Mouse (Mus musculus): Measurements from ENCODE around the gene Coro7. TPM values are rescaled to one million over a fixed set of nuclear protein-coding genes. Genes with fewer than 3 reads are reported as not detected.

Gene Coro7
- polyA plus RNA-seq, 1 experiment from 2014 or later, result 10.3 TPM

GRCm38 (mm10) chr16:4605514-4606131, 74.0 kb downstream of the Coro7 start:
- H3K4me2 ChIP-seq (ENCODE audit: low read depth, low read length), result no peak overlapping the region

DNA sequence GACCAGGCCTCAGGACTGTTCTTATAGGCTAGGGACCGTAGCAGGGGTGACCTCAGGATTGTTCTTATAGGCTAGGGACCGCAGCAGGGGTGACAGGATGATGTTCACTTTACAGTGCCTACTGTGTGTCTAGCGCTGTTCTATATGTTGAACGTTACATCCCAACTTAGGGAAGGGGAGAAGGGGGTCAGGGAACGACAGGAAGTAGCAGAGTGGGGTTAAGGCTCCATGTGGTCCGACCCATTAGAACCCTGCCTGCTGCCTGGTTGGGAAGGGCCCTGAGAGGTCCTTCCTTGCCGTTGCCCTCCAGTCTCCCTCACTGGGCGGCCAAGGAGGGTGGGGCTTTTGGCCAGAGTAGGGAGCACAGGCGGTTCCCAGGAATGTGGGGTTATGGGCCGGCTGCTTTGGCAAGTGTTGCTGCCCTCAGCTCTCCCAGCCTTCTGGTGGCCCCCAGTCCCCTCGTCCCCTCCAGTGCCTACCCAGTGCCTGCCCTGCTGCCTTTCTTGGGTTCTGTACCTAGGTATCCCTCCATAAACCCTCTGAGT, 75.2 kb downstream of the Coro7 start:
- H3K9me3 ChIP-seq (ENCODE audit: low read length), result no peaks in the 10 kb centered on the region
- no peak for TF ChIP-seq EP300 (IDR thresholded peaks at IDR 0.05; ENCODE audit: low read depth)
- WGBS (ENCODE audit: insufficient replicate concordance), result 78% methylated on average over 11 of the region's 11 CpGs
- ATAC-seq (no peak), DNase-seq (no peak)
- H3K36me3 ChIP-seq (replicated peaks; ENCODE audit: insufficient read depth, low read length), result no peaks in the 10 kb centered on the region
- no peak overlapping the region for H3K27ac ChIP-seq (ENCODE audit: low read depth)
- H3K4me2 ChIP-seq (ENCODE audit: low read depth, low read length), result no peak overlapping the region
- H3K9ac ChIP-seq (replicated peaks), result no peak overlapping the region
- H3K27me3 ChIP-seq (ENCODE audit: insufficient read depth, low read length), result no peaks in the 10 kb centered on the region
- H3K4me3 ChIP-seq (ENCODE audit: low read depth, low read length), result no peak overlapping the region
- peaks cover 36% of the 10 kb centered on the region for H3K4me1 ChIP-seq (ENCODE audit: insufficient read depth)

More at GRCm38 (mm10) chr16:4605514-4606131, 74.0 kb downstream of the Coro7 start:
- peaks cover 36% of the 10 kb centered on the region for H3K4me1 ChIP-seq (ENCODE audit: insufficient read depth)
- no peaks in the 10 kb centered on the region for H3K27me3 ChIP-seq (ENCODE audit: insufficient read depth, low read length)
- H3K27ac ChIP-seq (ENCODE audit: low read depth), result no peak overlapping the region
- H3K4me3 ChIP-seq (ENCODE audit: low read depth, low read length), result no peak overlapping the region
- H3K9ac ChIP-seq (replicated peaks), result no peak overlapping the region
- 57% methylated on average over 12 of the region's 13 CpGs for WGBS (ENCODE audit: insufficient replicate concordance)
- H3K9me3 ChIP-seq (ENCODE audit: low read length), result no peaks in the 10 kb centered on the region
- DNase-seq, result no peak
- no peak for ATAC-seq
- TF ChIP-seq CTCF (IDR thresholded peaks at IDR 0.05; ENCODE audit: low read depth) (no peak), EP300 (IDR thresholded peaks at IDR 0.05; ENCODE audit: low read depth) (no peak)
- H3K36me3 ChIP-seq (replicated peaks; ENCODE audit: insufficient read depth, low read length), result no peaks in the 10 kb centered on the region

GRCm38 (mm10) chr16:4603453-4603837, 76.1 kb downstream of the Coro7 start:
- H3K4me2 ChIP-seq (ENCODE audit: low read depth, low read length), result no peak overlapping the region
- H3K9ac ChIP-seq (replicated peaks), result no peak overlapping the region
- no peaks in the 10 kb centered on the region for H3K9me3 ChIP-seq (ENCODE audit: low read length)
- H3K27me3 ChIP-seq (ENCODE audit: insufficient read depth, low read length), result no peaks in the 10 kb centered on the region
- no peak for DNase-seq
- no peak overlapping the region for H3K4me3 ChIP-seq (ENCODE audit: low read depth, low read length)
- WGBS (ENCODE audit: insufficient replicate concordance), result 67% methylated on average over 1 of the region's 1 CpGs
- TF ChIP-seq EP300 (IDR thresholded peaks at IDR 0.05; ENCODE audit: low read depth) (no peak), CTCF (IDR thresholded peaks at IDR 0.05; ENCODE audit: low read depth) (no peak)
- no peak overlapping the region for H3K27ac ChIP-seq (ENCODE audit: low read depth)
- no peaks in the 10 kb centered on the region for H3K36me3 ChIP-seq (replicated peaks; ENCODE audit: insufficient read depth, low read length)
- peaks cover 36% of the 10 kb centered on the region for H3K4me1 ChIP-seq (ENCODE audit: insufficient read depth)
- no peak for ATAC-seq

DNA sequence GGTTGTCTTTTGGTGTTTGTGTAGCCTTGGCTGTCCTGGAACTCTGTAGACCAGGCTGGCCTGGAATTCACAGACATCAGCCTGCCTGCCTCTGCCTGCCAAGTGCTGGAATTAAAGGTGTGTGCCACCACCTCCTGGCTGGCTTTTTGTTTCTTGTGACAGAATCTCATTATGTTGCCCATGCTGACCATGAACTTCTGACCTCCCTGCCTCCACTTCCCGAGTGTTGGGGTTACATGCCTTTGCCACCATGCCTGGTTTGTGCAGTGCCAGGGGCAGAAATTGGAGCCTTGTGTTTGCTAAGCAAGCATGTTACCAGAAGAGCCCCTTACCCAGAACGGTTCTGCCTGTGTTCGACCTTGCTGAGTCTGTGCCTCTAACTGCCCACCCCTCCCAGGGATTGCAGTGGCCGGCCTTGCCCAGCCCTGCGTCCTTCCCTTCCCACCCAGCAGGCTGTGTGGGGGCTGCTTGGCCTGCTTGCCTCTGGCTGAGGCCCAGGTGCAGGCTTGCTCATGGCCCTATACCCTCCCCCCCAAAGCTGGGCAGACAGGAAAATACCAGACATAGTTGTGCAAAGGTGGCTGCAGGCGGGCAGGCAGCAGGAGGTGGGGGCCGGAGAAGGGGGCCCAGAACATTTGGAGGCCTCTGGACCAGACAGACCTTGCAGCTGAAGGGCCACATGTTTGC, 76.7 kb downstream of the Coro7 start:
- Histone ChIP-seq H3K27ac (ENCODE audit: low read depth) (no peak overlapping the region), H3K36me3 (replicated peaks; ENCODE audit: insufficient read depth, low read length) (no peaks in the 10 kb centered on the region), H3K4me2 (ENCODE audit: low read depth, low read length) (no peak overlapping the region), H3K27me3 (ENCODE audit: insufficient read depth, low read length) (no peaks in the 10 kb centered on the region), H3K4me1 (ENCODE audit: insufficient read depth) (peaks cover 36% of the 10 kb centered on the region), H3K4me3 (ENCODE audit: low read depth, low read length) (no peak overlapping the region), H3K9ac (replicated peaks) (no peak overlapping the region; the same call in 1 of the 2 replicates), H3K9me3 (ENCODE audit: low read length) (no peaks in the 10 kb centered on the region)
- 51% methylated on average over 7 of the region's 7 CpGs for WGBS (ENCODE audit: insufficient replicate concordance)
- TF ChIP-seq CTCF (IDR thresholded peaks at IDR 0.05; ENCODE audit: low read depth) (no peak), EP300 (IDR thresholded peaks at IDR 0.05; ENCODE audit: low read depth) (no peak)
- DNase-seq, result no peak
- ATAC-seq, result no peak

DNA sequence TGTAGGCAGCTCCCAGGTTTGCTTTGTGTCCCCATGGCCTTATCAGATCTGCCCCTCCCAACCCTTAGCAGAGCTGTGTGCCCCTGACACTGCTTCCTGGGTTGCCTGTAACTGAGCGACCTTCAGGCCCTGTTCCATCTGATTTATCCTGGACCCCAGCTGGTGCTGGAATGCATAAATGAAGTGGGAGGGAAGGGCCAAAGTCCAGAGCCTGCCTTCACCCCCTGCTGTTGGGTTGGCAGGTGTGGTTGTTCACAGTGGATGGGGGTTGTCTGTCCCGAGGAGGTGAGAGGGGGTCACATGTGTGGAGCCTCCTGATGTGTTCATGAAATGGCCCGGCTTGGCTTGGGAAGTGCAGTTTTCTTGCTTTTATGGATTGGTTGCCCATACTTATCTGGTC, 77.4 kb downstream of the Coro7 start:
- Histone ChIP-seq H3K9me3 (ENCODE audit: low read length) (no peaks in the 10 kb centered on the region), H3K9ac (replicated peaks) (no peak overlapping the region), H3K4me1 (ENCODE audit: insufficient read depth) (peaks cover 34% of the 10 kb centered on the region), H3K4me2 (ENCODE audit: low read depth, low read length) (no peak overlapping the region), H3K36me3 (replicated peaks; ENCODE audit: insufficient read depth, low read length) (no peaks in the 10 kb centered on the region), H3K4me3 (ENCODE audit: low read depth, low read length) (no peak overlapping the region), H3K27ac (ENCODE audit: low read depth) (no peak overlapping the region), H3K27me3 (ENCODE audit: insufficient read depth, low read length) (no peaks in the 10 kb centered on the region)
- no peak for TF ChIP-seq EP300 (IDR thresholded peaks at IDR 0.05; ENCODE audit: low read depth)
- ATAC-seq (peak; percentile 65), DNase-seq (no peak)
- 46% methylated on average over 3 of the region's 3 CpGs for WGBS (ENCODE audit: insufficient replicate concordance)

DNA sequence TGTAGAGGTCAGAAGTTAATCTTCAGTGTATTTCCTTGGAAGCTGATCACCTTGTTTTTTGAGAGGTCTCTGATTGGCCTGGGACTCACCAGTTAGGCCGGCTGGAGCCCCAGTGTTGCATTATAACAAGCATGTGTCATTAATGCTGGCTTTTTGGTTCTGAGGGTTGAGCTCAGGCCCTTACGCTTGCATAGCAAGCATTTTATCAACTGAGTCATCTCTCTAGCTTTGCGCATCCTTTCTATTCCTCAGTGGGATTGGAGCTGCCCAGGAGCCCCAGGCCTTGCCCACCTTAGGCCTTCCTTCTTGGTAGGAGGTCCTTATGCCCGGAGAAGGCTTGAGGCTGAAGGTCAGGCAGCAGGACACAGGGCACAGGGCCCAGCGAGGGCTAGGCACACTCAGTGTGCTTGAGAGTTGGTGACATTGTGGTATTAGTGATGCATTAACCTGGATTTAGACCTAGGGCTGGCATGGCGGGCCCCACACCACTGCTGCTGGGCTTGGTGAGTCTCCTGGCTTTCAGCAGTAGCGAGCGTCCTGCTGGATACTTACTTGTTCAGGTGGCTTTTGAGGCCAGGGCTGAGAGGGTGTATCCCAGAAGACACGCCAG, 78.8 kb downstream of the Coro7 start:
- Histone ChIP-seq H3K9me3 (ENCODE audit: low read length) (no peaks in the 10 kb centered on the region), H3K4me3 (ENCODE audit: low read depth, low read length) (no peak overlapping the region), H3K36me3 (replicated peaks; ENCODE audit: insufficient read depth, low read length) (no peaks in the 10 kb centered on the region), H3K4me1 (ENCODE audit: insufficient read depth) (peaks cover 21% of the 10 kb centered on the region), H3K27me3 (ENCODE audit: insufficient read depth, low read length) (0 out of 2 replicates have a peak, but pooled peaks cover under 1% of the 10 kb centered on the region), H3K9ac (replicated peaks) (no peak overlapping the region), H3K4me2 (ENCODE audit: low read depth, low read length) (no peak overlapping the region), H3K27ac (ENCODE audit: low read depth) (no peak overlapping the region)
- no peak for ATAC-seq
- DNase-seq, result no peak
- 68% methylated on average over 9 of the region's 9 CpGs for WGBS (ENCODE audit: insufficient replicate concordance)
- TF ChIP-seq EP300 (IDR thresholded peaks at IDR 0.05; ENCODE audit: low read depth) (no peak), CTCF (IDR thresholded peaks at IDR 0.05; ENCODE audit: low read depth) (no peak)
